Mouse (Mus musculus): ENCODE measurements around the gene Pik3c2g. TPM values are rescaled to one million over a fixed set of nuclear protein-coding genes. Genes with fewer than 3 reads are reported as not detected.

The Pik3c2g gene
- polyA plus RNA-seq, 1 experiment from 2014 or later, result 0.38 TPM

DNA sequence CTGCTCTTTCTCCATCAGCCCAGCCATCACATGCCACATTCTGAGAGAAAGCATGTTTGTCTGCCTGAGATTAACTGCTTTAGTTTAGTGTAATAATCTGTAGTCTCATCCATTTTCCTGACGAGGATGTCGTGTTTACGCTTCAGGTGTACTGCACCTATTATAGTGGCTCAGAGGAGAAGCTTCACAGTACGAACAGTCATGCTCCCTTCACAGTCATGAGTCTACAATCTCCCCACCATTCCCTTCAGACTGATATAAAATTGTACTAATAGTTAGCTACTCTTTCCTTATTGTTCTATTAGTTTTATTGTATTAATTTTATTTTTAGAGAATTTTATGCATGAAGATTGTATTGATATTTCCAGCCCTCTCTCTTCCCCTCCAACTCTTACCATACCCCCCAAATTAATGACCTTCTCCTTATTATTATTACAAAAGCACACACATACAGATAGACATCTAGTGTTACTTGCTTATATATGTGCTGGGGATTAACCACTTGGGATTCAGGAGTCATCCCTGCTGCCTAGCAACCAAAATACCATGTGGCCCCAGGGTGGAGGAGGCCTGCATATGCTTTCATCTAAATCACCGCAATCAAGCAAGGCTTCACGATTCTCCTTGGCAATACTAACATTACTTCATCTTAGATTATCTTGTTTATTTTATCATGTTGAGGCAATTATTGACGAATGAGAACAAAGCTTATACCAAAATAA is 159.9 kb downstream of the Pik3c2g start:
- no peaks in the 10 kb centered on the region for H3K27me3 ChIP-seq
- 0 out of 2 replicates have a peak, but pooled peaks have one; percentile 28 for ATAC-seq (ENCODE audit: low FRiP score)
- no peak overlapping the region for H3K4me3 ChIP-seq
- H3K4me2 ChIP-seq, result no peak overlapping the region
- H3K36me3 ChIP-seq, result no peaks in the 10 kb centered on the region
- H3K27ac ChIP-seq, result no peak overlapping the region
- H3K9ac ChIP-seq, result no peak overlapping the region
- 59% methylated on average over 7 of the region's 7 CpGs for WGBS
- H3K9me3 ChIP-seq, result no peaks in the 10 kb centered on the region
- H3K4me1 ChIP-seq (replicated peaks), result peaks cover 2% of the 10 kb centered on the region

DNA sequence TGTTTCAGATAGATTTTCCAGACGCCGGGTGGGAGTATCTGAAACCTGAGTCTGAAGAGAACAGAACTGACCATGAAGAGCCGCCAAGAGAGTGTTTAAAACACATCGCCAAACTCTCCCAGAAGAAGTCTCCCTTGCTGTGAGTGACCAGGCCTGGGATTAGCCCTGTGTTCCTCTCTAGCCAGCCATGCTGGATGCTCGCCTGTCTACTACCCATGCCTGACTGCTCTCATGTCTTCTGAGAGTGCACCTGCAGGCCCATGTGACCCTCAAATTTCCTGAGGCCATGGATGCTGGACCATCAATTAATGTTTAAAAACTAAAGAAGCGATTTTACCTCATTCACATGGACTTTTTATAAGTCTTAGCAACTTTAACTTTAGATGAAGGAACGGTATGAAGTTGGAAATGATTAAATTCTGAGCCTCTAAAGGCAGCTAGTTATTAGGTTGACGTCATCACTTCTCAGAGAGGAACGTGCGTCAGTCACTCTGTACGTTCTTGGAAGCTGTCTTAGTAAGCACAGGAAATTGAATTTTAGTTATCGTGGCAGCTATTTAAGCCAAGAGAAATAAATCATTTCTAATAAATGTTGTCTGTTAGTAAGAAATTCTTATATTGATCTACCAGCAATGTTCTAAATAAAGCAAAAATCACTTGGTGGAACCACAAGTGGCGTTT is 161.2 kb downstream of the Pik3c2g start:
- H3K4me3 ChIP-seq, result no peak overlapping the region
- WGBS, result 85% methylated on average over 13 of the region's 13 CpGs
- no peak overlapping the region for H3K4me2 ChIP-seq
- peaks cover 2% of the 10 kb centered on the region for H3K4me1 ChIP-seq (replicated peaks)
- no peaks in the 10 kb centered on the region for H3K36me3 ChIP-seq
- no peaks in the 10 kb centered on the region for H3K27me3 ChIP-seq
- H3K9me3 ChIP-seq, result no peaks in the 10 kb centered on the region
- H3K27ac ChIP-seq, result no peak overlapping the region
- no peak overlapping the region for H3K9ac ChIP-seq
- no peak for ATAC-seq (ENCODE audit: low FRiP score)

DNA sequence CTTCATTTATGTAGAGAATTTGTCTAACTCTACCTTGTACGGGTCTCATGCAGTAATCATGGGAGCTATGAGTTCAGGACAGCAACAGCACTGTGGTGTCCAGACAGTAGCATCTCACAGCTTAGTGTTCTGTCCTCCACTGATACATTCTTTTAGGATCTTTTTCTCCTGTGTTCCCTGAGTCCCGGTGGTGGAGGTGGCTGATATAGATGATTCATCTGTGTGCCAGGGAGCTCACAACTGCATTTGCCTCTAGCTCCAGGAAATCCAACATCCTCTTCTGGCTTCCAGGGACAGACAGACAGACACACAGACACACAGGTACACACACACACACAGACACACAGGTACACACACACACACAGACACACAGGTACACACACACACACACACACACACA is 163.6 kb downstream of the Pik3c2g start:
- ATAC-seq (ENCODE audit: low FRiP score), result no peak
- Histone ChIP-seq H3K9me3 (no peaks in the 10 kb centered on the region), H3K27me3 (no peaks in the 10 kb centered on the region), H3K27ac (no peak overlapping the region), H3K4me3 (no peak overlapping the region), H3K36me3 (no peaks in the 10 kb centered on the region), H3K4me2 (no peak overlapping the region), H3K4me1 (replicated peaks) (peaks cover 2% of the 10 kb centered on the region), H3K9ac (no peak overlapping the region)
- 87% methylated on average over 2 of the region's 2 CpGs for WGBS

DNA sequence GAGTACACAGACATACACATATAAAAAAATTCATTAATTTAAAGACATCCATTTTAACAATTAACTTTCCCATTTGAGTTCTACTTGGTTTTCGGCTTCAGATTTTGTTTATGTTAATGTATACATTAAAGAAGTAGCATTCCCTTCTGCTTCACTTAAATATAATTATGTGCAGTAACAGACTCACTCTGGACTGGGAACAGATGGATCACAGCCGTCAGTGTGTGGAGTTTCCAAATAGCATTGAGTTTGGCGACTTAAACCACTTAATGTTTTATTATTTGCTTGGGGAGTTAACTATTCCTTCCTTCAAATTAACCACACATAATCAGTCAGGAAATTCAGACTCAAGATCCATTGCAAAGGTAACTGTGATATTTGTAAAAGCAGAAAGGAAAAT is 164.0 kb downstream of the Pik3c2g start:
- H3K36me3 ChIP-seq, result no peaks in the 10 kb centered on the region
- no peaks in the 10 kb centered on the region for H3K9me3 ChIP-seq
- no peak overlapping the region for H3K9ac ChIP-seq
- no peaks in the 10 kb centered on the region for H3K27me3 ChIP-seq
- H3K4me2 ChIP-seq, result no peak overlapping the region
- no peak for ATAC-seq (ENCODE audit: low FRiP score)
- peaks cover 2% of the 10 kb centered on the region for H3K4me1 ChIP-seq (replicated peaks)
- no peak overlapping the region for H3K27ac ChIP-seq
- no peak overlapping the region for H3K4me3 ChIP-seq
- WGBS, result 67% methylated on average over 3 of the region's 3 CpGs

DNA sequence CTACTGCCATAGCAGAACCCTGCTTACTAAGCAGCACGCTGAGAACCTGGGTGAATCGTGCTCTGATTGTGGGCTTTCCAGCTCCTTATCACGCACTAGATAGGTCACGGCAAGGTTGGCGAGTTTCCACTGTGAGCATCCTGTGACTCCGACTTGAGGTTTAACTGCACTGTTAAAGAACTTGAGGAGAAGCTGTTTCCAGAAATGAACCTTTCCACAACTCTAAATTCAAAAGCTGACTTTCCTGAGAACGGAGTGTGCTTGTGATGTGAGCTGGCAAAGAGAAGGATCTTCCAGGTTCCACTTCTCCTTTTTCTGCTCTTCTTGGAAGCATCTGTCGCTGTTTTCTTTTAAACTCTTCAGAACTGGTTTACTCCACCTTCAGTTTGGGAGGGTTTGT is 170.9 kb downstream of the Pik3c2g start:
- no peak for ATAC-seq (ENCODE audit: low FRiP score)
- WGBS, result 95% methylated on average over 8 of the region's 8 CpGs

DNA sequence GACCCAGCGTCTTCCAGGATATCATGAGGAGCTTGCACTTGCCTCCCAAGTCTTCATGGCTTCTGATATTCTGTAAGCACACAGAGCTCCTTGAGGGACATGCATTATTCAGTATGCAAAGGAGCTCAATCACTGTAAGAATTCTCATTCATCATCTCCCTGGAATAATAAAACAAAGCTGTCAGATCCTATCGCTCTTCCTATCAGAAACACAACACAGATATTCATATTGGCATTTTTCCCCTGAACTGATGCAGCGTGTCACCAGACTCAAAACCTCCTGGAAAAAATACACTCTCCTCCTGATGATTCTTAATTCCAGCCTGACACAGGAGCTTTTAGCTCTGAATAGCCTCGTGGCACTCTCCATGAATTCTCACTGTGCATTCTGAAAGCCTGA is 174.0 kb downstream of the Pik3c2g start:
- 27% methylated on average over 4 of the region's 4 CpGs for WGBS
- peak overlapping the region; percentile 44; the same call in 1 of the 2 replicates for H3K27ac ChIP-seq
- no peak overlapping the region for H3K9ac ChIP-seq
- H3K4me2 ChIP-seq, result no peak overlapping the region
- H3K36me3 ChIP-seq, result no peaks in the 10 kb centered on the region
- H3K4me3 ChIP-seq, result no peak overlapping the region
- 0 out of 2 replicates have a peak, but pooled peaks have one; percentile 36 for ATAC-seq (ENCODE audit: low FRiP score)
- H3K9me3 ChIP-seq, result no peaks in the 10 kb centered on the region
- peaks cover 12% of the 10 kb centered on the region for H3K4me1 ChIP-seq (replicated peaks)
- H3K27me3 ChIP-seq, result no peaks in the 10 kb centered on the region

More for the DNA sequence above, 170.9 kb downstream of the Pik3c2g start:
- peaks cover 7% of the 10 kb centered on the region; the same call in 1 of the 2 replicates for H3K4me1 ChIP-seq (replicated peaks)
- H3K9ac ChIP-seq, result no peak overlapping the region
- no peak overlapping the region for H3K27ac ChIP-seq
- no peaks in the 10 kb centered on the region for H3K9me3 ChIP-seq
- no peaks in the 10 kb centered on the region for H3K36me3 ChIP-seq
- H3K27me3 ChIP-seq, result no peaks in the 10 kb centered on the region
- H3K4me3 ChIP-seq, result no peak overlapping the region
- H3K4me2 ChIP-seq, result no peak overlapping the region

DNA sequence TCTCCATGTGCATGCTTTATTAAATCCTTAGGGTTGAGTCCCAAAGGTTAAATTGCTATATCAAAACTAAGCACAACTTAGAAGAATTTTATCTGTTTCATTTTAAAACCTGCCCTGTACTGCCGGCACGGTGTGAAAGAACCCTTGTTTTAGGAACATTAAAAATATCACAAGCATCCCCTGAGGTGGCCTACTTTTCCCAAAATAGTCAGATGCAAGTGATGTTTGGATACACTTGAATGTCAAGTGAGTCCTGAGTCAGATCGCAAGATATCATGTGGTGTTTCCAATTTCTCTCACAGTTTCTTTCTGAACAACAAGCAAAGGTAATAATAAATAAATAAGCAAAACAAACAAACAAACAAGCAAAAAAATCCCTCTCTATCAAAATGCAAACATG is 177.4 kb downstream of the Pik3c2g start:
- 92% methylated on average over 3 of the region's 3 CpGs for WGBS

DNA sequence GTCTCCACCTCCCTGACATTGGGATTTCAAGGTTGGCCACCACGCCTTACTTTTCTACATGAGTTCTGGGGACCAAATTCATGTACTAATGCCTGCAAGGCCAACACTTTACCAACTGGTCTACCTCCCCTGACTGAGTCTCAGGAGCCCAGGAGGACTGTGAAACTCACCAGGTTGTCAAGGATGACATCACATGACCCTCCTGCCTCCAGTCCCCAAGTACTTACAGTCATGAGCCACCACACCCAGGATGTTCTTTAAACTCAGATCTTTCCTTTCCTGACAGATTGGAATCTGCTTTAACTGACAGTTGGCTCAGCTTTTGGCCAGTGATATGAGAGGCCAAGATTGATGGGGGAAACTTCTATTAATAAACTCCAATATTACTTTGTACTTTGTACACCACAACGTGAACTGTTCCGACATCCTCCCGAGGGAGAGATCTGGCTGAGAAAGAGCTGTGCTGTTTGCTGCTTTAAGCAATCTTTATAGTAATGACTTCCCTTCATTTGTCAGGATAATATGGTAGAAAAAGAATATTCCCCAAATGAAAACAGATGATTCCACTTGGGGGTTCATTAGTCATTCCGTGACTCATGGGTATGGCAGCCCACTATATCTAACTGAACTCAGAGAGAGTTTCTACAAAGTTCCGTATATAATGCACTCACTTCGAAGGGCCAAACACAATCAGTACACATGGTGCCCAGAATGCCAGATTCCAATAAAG is 182.9 kb downstream of the Pik3c2g start:
- H3K4me3 ChIP-seq, result no peak overlapping the region
- H3K9me3 ChIP-seq, result no peaks in the 10 kb centered on the region
- no peaks in the 10 kb centered on the region for H3K4me1 ChIP-seq (replicated peaks)
- H3K27me3 ChIP-seq, result no peaks in the 10 kb centered on the region
- WGBS, result 83% methylated on average over 7 of the region's 7 CpGs
- ATAC-seq (ENCODE audit: low FRiP score), result no peak
- H3K4me2 ChIP-seq, result no peak overlapping the region
- no peaks in the 10 kb centered on the region for H3K36me3 ChIP-seq
- no peak overlapping the region for H3K9ac ChIP-seq
- H3K27ac ChIP-seq, result no peak overlapping the region

More for the DNA sequence above, 177.4 kb downstream of the Pik3c2g start:
- Histone ChIP-seq H3K4me3 (no peak overlapping the region), H3K27me3 (no peaks in the 10 kb centered on the region), H3K9ac (no peak overlapping the region), H3K4me1 (replicated peaks) (peaks cover 12% of the 10 kb centered on the region), H3K4me2 (no peak overlapping the region), H3K27ac (no peak overlapping the region), H3K9me3 (no peaks in the 10 kb centered on the region), H3K36me3 (no peaks in the 10 kb centered on the region)
- ATAC-seq (ENCODE audit: low FRiP score), result no peak

DNA sequence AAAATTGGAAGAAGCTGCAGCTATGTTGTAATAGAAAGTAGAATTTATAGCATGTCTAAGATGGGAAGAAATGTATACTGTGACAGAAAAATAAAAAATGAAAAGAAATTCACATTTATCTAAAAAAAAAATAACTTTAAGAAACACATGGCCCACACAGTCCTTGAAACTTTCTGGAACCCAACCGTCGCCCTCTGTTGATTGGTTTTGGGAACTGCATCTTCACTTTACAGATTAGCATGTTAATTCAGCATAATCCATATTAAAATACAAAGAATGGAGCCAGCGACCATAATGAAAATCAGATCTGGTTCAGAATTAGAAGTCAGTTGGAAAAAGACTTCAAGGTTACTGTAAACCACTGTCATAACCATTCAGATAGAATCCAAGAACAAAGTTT is 183.5 kb downstream of the Pik3c2g start:
- 39% methylated on average over 3 of the region's 3 CpGs for WGBS
- Histone ChIP-seq H3K9me3 (no peaks in the 10 kb centered on the region), H3K4me3 (no peak overlapping the region), H3K36me3 (no peaks in the 10 kb centered on the region), H3K27ac (no peak overlapping the region), H3K27me3 (no peaks in the 10 kb centered on the region), H3K4me1 (replicated peaks) (no peaks in the 10 kb centered on the region), H3K9ac (no peak overlapping the region), H3K4me2 (no peak overlapping the region)
- no peak for ATAC-seq (ENCODE audit: low FRiP score)

DNA sequence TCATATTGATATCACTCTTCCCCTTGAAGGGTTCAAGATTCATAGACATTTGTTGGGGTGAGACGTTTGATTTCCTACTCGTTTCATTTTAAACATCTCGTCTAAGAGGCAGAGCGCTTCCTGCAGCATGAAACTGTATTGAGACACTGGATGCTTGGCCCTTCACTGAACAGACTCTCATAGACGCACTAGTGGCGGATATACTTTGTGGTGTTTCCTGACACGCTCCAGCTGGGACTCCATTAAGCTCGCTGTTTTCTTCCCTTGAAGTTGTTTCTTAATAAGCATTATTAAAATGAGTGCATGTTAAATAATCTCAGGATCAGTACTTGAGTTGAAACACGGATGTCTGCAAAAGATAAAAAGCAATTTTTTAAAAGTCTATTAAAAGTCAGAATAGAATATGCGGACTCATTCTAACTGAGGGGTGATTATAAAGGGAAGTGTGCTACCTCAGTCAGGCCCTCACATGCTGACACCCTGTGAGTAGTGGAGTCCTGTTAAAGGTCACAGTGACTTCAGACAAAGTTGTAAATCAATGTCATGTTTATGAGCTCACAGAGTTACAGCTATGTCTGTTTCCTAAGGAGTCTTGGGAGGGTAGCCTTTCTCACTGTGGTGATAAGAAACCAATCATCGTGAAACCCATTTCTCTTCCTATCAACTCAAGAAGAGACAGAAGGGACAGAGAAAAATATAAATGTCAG is 190.7 kb downstream of the Pik3c2g start:
- no peaks in the 10 kb centered on the region for H3K9me3 ChIP-seq
- no peaks in the 10 kb centered on the region for H3K36me3 ChIP-seq
- H3K9ac ChIP-seq, result no peak overlapping the region
- 79% methylated on average over 11 of the region's 11 CpGs for WGBS
- H3K27ac ChIP-seq, result no peak overlapping the region
- H3K4me2 ChIP-seq, result no peak overlapping the region
- ATAC-seq (ENCODE audit: low FRiP score), result no peak
- no peaks in the 10 kb centered on the region for H3K4me1 ChIP-seq (replicated peaks)
- no peak overlapping the region for H3K4me3 ChIP-seq
- no peaks in the 10 kb centered on the region for H3K27me3 ChIP-seq

DNA sequence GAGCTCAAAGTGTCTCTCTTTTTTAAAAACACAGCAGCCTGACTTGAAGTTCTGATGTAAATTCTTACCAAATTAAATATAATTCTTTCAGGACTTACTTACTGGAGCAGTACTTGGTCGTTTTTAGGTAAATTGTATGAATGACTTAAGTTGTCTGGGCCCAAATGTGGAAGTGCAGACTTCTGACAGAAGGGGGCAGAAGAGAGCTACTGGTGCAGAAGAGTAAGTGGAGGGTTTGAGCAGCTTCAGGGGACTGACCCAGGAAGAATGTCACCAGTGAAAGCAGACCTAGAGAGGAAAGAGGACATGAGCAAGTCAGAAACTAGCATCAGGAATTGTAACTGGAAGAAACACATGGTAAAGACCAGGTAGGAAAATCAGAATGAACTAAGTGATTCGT is 193.0 kb downstream of the Pik3c2g start:
- Histone ChIP-seq H3K4me1 (replicated peaks) (no peaks in the 10 kb centered on the region), H3K4me3 (no peak overlapping the region), H3K4me2 (no peak overlapping the region), H3K27me3 (no peaks in the 10 kb centered on the region), H3K9ac (no peak overlapping the region), H3K36me3 (no peaks in the 10 kb centered on the region), H3K9me3 (no peaks in the 10 kb centered on the region), H3K27ac (no peak overlapping the region)
- 80% methylated on average over 2 of the region's 2 CpGs for WGBS
- ATAC-seq (ENCODE audit: low FRiP score), result no peak

DNA sequence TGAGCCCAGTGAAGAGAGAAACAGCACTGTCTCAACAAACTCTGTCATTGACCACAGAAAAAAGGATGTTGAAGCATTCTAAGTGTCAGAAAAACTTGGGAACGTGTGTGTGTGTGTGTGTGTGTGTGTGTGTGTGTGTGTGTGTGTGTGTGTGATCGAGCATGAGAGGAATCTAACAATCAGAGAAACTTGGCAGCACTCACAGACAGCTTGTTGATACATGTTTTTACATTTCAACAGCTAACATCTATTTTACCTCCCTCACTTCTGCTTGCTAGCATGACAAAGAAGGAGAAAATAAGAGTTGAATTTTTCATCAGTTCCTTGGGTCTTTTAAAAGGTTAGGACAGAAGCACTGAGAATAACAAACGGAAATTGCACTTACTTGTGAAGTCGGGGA is 202.5 kb downstream of the Pik3c2g start:
- Histone ChIP-seq H3K27ac (no peak overlapping the region), H3K4me3 (no peak overlapping the region), H3K4me2 (no peak overlapping the region), H3K4me1 (replicated peaks) (no peaks in the 10 kb centered on the region), H3K9me3 (no peaks in the 10 kb centered on the region), H3K27me3 (no peaks in the 10 kb centered on the region), H3K36me3 (no peaks in the 10 kb centered on the region), H3K9ac (no peak overlapping the region)
- WGBS, result 70% methylated on average over 4 of the region's 4 CpGs
- no peak for ATAC-seq (ENCODE audit: low FRiP score)
